Mouse (Mus musculus): Measurements from ENCODE around the gene Qk. TPM values are rescaled to one million over a fixed set of nuclear protein-coding genes. Genes with fewer than 3 reads are reported as not detected.

Gene Qk
- total RNA-seq, 1 experiment = 129 TPM

- Histone ChIP-seq H3K27ac (ENCODE audit: insufficient read depth, low read depth, low read length, poor library complexity, severe bottlenecking) (no peak overlapping the region; the same call in 1 of the 2 replicates), H3K9me3 (ENCODE audit: control insufficient read depth, insufficient read depth, low read depth, low read length) (no peaks in the 10 kb centered on the region), H3K4me1 (ENCODE audit: control insufficient read depth in 2 of 2, insufficient read depth in 2 of 2, low read length in 2 of 2, poor library complexity in 1 of 2) (peaks cover 11 to 19% of the 10 kb centered on the region in 2 experiments; a peak in 3 of 4 replicates), H3K36me3 (ENCODE audit: control insufficient read depth, insufficient read depth, low read length, poor library complexity, severe bottlenecking) (no peaks in the 10 kb centered on the region), H3K9ac (ENCODE audit: insufficient read depth, low read depth, low read length, poor library complexity, severe bottlenecking) (peak overlapping the region; percentile 55; the same call in 1 of the 2 replicates), H3K4me3 (ENCODE audit: insufficient read depth in 1 of 2, low read depth in 1 of 2, low read length in 2 of 2, poor library complexity in 1 of 2, severe bottlenecking in 1 of 2) (peak overlapping the region; percentile 60 to 73)
- TF ChIP-seq ZC3H11A (IDR thresholded peaks at IDR 0.05; ENCODE audit: borderline replicate concordance, low read depth, low read length) (no peak), ZNF384 (IDR thresholded peaks at IDR 0.05; ENCODE audit: low read depth, low read length) (no peak), HCFC1 (IDR thresholded peaks at IDR 0.05; ENCODE audit: borderline replicate concordance, insufficient read depth, low read length) (no peak)
- in situ Hi-C loops (cut with MboI; ENCODE audit: low sequenced_read_pairs in 2 of 2, unreplicated experiment in 2 of 2) = no loop called here
- DNase-seq (ENCODE audit: low read depth, low spot score) = no peak
These were observed 16.3 kb upstream of the Qk start for GRCm38 (mm10) chr17:10335809-10336499.

- H3K9me3 ChIP-seq (ENCODE audit: control insufficient read depth, insufficient read depth, low read depth, low read length) = no peaks in the 10 kb centered on the region
- H3K36me3 ChIP-seq (ENCODE audit: control insufficient read depth, insufficient read depth, low read length, poor library complexity, severe bottlenecking) = no peaks in the 10 kb centered on the region
- peak overlapping the region; percentile 74 for H3K9ac ChIP-seq (ENCODE audit: insufficient read depth, low read depth, low read length, poor library complexity, severe bottlenecking)
- peak; percentile 78 for DNase-seq (ENCODE audit: low read depth, low spot score)
- peak overlapping the region; percentile 60 to 73 for H3K4me3 ChIP-seq (ENCODE audit: insufficient read depth in 1 of 2, low read depth in 1 of 2, low read length in 2 of 2, poor library complexity in 1 of 2, severe bottlenecking in 1 of 2)
- H3K27ac ChIP-seq (ENCODE audit: insufficient read depth, low read depth, low read length, poor library complexity, severe bottlenecking) = peak overlapping the region; percentile 83
- TF ChIP-seq HCFC1 (IDR thresholded peaks at IDR 0.05; ENCODE audit: borderline replicate concordance, insufficient read depth, low read length) (peak; percentile 53; the same call in 1 of the 2 replicates), CHD2 (IDR thresholded peaks at IDR 0.05; ENCODE audit: low read depth, low read length) (no peak)
- peaks cover 11 to 19% of the 10 kb centered on the region in 2 experiments; a peak in 3 of 4 replicates for H3K4me1 ChIP-seq (ENCODE audit: control insufficient read depth in 2 of 2, insufficient read depth in 2 of 2, low read length in 2 of 2, poor library complexity in 1 of 2)
- in situ Hi-C loops (cut with MboI; ENCODE audit: low sequenced_read_pairs in 2 of 2, unreplicated experiment in 2 of 2) = no loop called here
These were observed 15.5 kb upstream of the Qk start for GRCm38 (mm10) chr17:10334957-10335690.

- Histone ChIP-seq H3K4me3 (ENCODE audit: insufficient read depth in 1 of 2, low read depth in 1 of 2, low read length in 2 of 2, poor library complexity in 1 of 2, severe bottlenecking in 1 of 2) (peak overlapping the region; percentile 60 to 73; a peak in 3 of 4 replicates), H3K9ac (ENCODE audit: insufficient read depth, low read depth, low read length, poor library complexity, severe bottlenecking) (peak overlapping the region; percentile 74), H3K36me3 (ENCODE audit: control insufficient read depth, insufficient read depth, low read length, poor library complexity, severe bottlenecking) (no peaks in the 10 kb centered on the region), H3K27ac (ENCODE audit: insufficient read depth, low read depth, low read length, poor library complexity, severe bottlenecking) (no peak overlapping the region), H3K9me3 (ENCODE audit: control insufficient read depth, insufficient read depth, low read depth, low read length) (no peaks in the 10 kb centered on the region), H3K4me1 (ENCODE audit: control insufficient read depth in 2 of 2, insufficient read depth in 2 of 2, low read length in 2 of 2, poor library complexity in 1 of 2) (peaks cover 11 to 21% of the 10 kb centered on the region in 2 experiments; a peak in 3 of 4 replicates)
- in situ Hi-C loops (cut with MboI; ENCODE audit: low sequenced_read_pairs in 2 of 2, unreplicated experiment in 2 of 2) = no loop called here
- TF ChIP-seq ZNF384 (IDR thresholded peaks at IDR 0.05; ENCODE audit: low read depth, low read length) (no peak), HCFC1 (IDR thresholded peaks at IDR 0.05; ENCODE audit: borderline replicate concordance, insufficient read depth, low read length) (no peak), ZC3H11A (IDR thresholded peaks at IDR 0.05; ENCODE audit: borderline replicate concordance, low read depth, low read length) (0 out of 2 replicates have a peak, but pooled peaks have one; percentile 1), MAFK (IDR thresholded peaks at IDR 0.05; ENCODE audit: insufficient read depth, low read depth, low read length) (no peak)
- no peak for DNase-seq (ENCODE audit: low read depth, low spot score)
These were observed 14.8 kb upstream of the Qk start for GRCm38 (mm10) chr17:10334481-10334880.

GRCm38 (mm10) chr17:10333321-10333720 lies 13.7 kb upstream of the Qk start:
- in situ Hi-C loops (cut with MboI; ENCODE audit: low sequenced_read_pairs in 2 of 2, unreplicated experiment in 2 of 2) = no loop called here
- no peak for TF ChIP-seq ZNF384 (IDR thresholded peaks at IDR 0.05; ENCODE audit: low read depth, low read length)
- TF ChIP-seq ZC3H11A (IDR thresholded peaks at IDR 0.05; ENCODE audit: borderline replicate concordance, low read depth, low read length) = no peak
- TF ChIP-seq HCFC1 (IDR thresholded peaks at IDR 0.05; ENCODE audit: borderline replicate concordance, insufficient read depth, low read length) = no peak
- TF ChIP-seq CHD2 (IDR thresholded peaks at IDR 0.05; ENCODE audit: low read depth, low read length) = no peak
- no peak for TF ChIP-seq MAFK (IDR thresholded peaks at IDR 0.05; ENCODE audit: insufficient read depth, low read depth, low read length)
- Histone ChIP-seq H3K4me3 (ENCODE audit: insufficient read depth in 1 of 2, low read depth in 1 of 2, low read length in 2 of 2, poor library complexity in 1 of 2, severe bottlenecking in 1 of 2) (no peak overlapping the region), H3K4me1 (ENCODE audit: control insufficient read depth in 2 of 2, insufficient read depth in 2 of 2, low read length in 2 of 2, poor library complexity in 1 of 2) (peaks cover 11 to 21% of the 10 kb centered on the region in 2 experiments; a peak in 3 of 4 replicates), H3K27ac (ENCODE audit: insufficient read depth, low read depth, low read length, poor library complexity, severe bottlenecking) (no peak overlapping the region), H3K9me3 (ENCODE audit: control insufficient read depth, insufficient read depth, low read depth, low read length) (no peaks in the 10 kb centered on the region), H3K9ac (ENCODE audit: insufficient read depth, low read depth, low read length, poor library complexity, severe bottlenecking) (no peak overlapping the region), H3K36me3 (ENCODE audit: control insufficient read depth, insufficient read depth, low read length, poor library complexity, severe bottlenecking) (0 out of 2 replicates have a peak, but pooled peaks cover 2% of the 10 kb centered on the region)
- DNase-seq (ENCODE audit: low read depth, low spot score) = no peak

Data from ES-E14 (cell line).